Mouse (Mus musculus) CD4-positive, CD25-positive, alpha-beta regulatory T cell, adult 9 weeks (primary cell): Measurements from ENCODE around the gene Ccng1. TPM values are rescaled to one million over a fixed set of nuclear protein-coding genes. Genes with fewer than 3 reads are reported as not detected.

Experiments
- polyA plus RNA-seq: library from polyadenylated mRNA; unstranded; fragments of 100-300 nt; shearing (Covaris generic); gene quantifications from one replicate; pipeline ENCODE4 v1.2.1, GENCODE M21; 2017

Ccng1 gene
- 172 TPM for polyA plus RNA-seq

DNA sequence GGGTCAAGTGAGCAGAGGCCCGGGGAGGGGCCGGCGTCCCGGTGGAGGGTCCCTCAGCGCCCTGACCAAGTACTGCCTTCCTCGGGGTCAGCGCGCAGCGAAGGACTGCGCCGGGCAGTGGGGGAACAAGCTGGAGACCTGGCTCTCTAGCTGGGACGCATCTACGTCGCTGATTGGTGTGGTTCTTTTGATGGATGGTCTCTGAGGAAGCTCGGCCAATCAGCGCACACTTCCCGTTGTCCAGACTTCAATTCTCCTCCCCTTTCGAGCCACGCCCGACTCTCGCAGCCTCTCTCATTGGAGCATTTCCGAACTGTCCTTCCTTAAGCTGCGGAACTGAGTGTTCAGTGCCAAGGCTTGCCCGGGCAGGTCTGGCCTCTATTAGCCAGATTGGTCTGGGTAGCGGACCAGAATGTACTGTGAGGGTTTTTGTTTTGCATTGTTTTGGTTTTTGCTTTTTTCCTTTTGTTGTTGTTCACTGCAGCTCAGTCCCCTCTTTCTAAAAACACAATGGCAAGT, at the start of gene Ccng1:
Gene Ccng1 (minus strand): TSS at position 203 of the 519 bp plus-strand sequence.

DNA sequence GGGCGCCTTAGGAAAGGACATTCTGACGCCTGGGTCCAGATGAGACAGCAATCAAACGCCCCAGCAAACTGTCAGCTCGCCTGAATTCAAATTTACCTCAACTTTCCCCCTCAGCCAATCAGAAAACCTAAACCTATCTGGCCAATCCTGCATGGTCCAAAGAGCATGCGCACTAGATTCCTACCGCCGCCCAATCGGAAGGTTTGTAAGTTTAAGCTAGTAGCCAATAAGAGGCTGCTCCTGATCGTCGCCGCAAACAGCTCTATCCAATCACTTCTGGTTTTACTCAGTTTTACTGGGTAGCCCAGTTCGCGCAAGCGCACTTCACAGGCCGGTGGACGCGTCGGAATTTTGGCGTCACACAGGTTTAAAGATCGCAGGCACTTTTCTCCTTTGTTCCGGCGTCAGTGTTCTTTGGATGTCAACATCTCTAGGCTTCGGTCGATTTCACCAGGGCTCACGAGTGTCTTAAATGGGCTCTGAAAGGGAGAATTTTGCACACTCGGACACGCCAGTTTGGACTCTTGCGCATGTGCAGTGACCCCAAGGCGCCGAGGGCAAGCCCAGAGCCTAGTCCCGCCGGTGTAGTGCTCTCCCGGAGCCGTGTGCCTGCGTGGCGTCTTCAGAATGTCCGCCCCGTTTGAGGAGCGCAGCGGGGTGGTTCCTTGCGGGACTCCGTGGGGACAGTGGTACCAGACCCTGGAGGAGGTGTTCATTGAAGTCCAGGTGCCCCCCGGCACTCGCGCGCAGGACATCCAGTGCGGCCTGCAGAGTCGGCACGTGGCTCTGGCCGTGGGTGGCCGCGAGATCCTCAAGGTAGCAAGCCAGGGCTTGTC, 21.6 kb downstream of the Ccng1 start, which contains the start of the genes Hmmr and Nudcd2:
Gene Hmmr (minus strand): TSS at position 84 of the 836 bp plus-strand sequence.
Gene Nudcd2 (plus strand): TSS at position 329 of the 836 bp plus-strand sequence.

Other genes with a start within 250 kb of the Ccng1 start
- 248 TPM for gene Mat2b, start 60.1 kb downstream of the Ccng1 start, polyA plus RNA-seq
- 2.1 TPM for gene Hmmr, start 21.9 kb downstream of the Ccng1 start, polyA plus RNA-seq
- gene Nudcd2, start 21.6 kb downstream of the Ccng1 start, polyA plus RNA-seq: 68.5 TPM